Mouse (Mus musculus): ENCODE data around the gene Bbc3.
"Not testable (repeated sequence)": the region's sequence is repeated elsewhere in the genome, so short reads cannot be mapped to it uniquely, and the experiment has no call there.

Gene Bbc3

DNA sequence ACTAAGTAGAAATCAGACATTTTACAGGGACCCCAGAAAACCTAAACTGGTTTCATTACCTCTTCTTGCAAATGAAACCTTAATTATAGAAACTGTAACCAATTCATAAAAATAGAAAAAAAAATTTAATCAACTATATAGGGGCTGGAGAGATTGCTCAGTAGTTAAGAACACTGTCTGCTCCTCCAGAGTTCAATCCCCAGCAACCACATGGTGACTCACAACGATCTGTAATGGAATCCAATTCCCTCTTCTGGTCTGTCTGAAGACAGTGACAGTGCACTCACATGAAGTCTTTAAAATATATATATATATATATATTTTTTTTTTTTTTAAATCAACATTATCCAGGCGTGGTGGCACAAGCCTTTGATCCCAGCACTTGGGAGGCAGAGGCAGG, 21.2 kb upstream of the Bbc3 start:
- in situ Hi-C loops (cut with MboI; ENCODE audit: unreplicated experiment in 2 of 2): no loop called here

DNA sequence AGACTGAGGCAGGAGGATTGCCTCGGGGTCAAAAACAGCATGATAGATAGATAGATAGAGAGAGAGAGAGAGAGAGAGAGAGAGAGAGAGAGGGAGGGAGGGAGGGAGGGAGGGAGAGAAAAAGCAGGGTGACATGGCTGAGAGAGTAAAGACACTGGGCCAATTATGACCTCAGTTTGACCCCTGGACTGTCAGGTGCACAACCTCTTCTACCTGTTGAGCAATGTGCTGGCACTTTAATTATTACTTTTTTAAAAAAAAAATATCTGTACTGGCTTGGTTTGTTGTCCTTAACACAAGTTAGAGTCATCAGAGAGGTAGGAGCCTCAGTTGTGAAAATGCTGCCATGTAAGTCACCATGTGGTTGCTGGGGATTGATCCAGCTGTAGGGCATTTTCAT, 20.4 kb upstream of the Bbc3 start:
- in situ Hi-C loops (cut with MboI; ENCODE audit: unreplicated experiment in 2 of 2): no loop called here

- in situ Hi-C loops (cut with MboI; ENCODE audit: unreplicated experiment in 2 of 2): loop anchor here (5.0 to 10.0 kb wide), 5 partner anchors 33 to 323 kb away; no protein-coding TSS in a partner anchor
Observed at GRCm38 (mm10) chr7:16294346-16294745, 13.8 kb upstream of the Bbc3 start.

GRCm38 (mm10) chr7:16294837-16295236, 13.4 kb upstream of the Bbc3 start:
- in situ Hi-C loops (cut with MboI; ENCODE audit: unreplicated experiment in 2 of 2): loop anchor here (5.0 to 10.0 kb wide), 5 partner anchors 32 to 322 kb away; no protein-coding TSS in a partner anchor

- in situ Hi-C loops (cut with MboI; ENCODE audit: unreplicated experiment in 2 of 2): loop anchor here in 1 of 2 experiments (10.0 kb wide), 1 partner anchor 169 kb away; no protein-coding TSS in a partner anchor
Observed at GRCm38 (mm10) chr7:16295321-16295900, 12.8 kb upstream of the Bbc3 start.

GRCm38 (mm10) chr7:16296146-16296545, 12.0 kb upstream of the Bbc3 start:
- in situ Hi-C loops (cut with MboI; ENCODE audit: unreplicated experiment in 2 of 2): loop anchor here in 1 of 2 experiments (10.0 kb wide), 1 partner anchor 169 kb away; no protein-coding TSS in a partner anchor

DNA sequence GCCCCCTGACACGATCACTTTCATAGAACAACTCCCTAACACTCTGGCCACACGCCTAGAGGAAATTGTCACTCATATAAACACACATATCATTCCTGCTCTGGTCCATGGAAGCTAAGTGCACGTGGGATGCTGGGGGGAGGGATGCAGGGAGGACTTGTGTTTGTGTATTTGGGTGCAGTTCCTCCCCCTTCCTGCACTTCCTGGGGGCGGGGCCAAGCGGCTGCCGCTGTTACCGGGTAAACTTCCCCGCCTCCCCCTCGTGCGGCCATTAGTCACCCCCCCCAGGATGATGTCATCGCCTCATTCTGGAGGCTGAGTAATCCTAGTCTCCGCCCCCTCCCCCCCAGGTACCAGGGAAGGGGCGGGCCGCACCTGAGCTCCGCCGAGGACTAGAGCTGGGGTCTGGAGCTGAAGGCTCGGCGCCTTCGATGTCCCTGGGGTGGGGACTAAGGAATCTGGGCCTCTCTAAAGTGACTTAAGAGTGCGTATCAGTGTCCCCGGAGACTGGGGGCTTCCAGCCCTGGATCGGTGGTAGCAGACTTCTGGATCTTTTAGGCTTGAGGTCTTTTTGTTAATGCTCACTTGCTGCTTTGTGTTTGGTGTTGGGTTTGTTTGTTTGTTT, 11.3 kb upstream of the Bbc3 start:
- in situ Hi-C loops (cut with MboI; ENCODE audit: unreplicated experiment in 2 of 2): loop anchor here in 1 of 2 experiments (10.0 kb wide), 1 partner anchor 168 kb away; no protein-coding TSS in a partner anchor

DNA sequence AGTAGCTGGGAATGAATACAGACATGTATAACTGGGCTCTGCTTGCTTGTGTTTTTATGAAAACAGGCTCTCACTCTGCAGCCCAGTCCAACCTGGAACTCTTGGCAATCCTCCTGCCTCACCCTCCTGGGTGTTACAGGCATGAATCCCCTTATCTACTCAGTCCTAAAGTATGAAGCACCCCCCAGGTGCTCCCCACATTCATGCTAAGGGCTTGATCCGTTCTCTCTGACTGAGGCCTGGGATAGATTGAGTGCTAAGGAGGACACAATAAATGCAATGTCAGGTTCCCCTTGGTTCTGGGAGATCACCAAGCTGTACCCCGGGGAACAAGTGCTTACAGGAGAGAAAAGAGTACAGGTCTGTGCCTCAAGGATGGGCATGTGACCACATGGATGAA, 10.6 kb upstream of the Bbc3 start:
- in situ Hi-C loops (cut with MboI; ENCODE audit: unreplicated experiment in 2 of 2): loop anchor here in 1 of 2 experiments (10.0 kb wide), 1 partner anchor 167 kb away; no protein-coding TSS in a partner anchor

GRCm38 (mm10) chr7:16298927-16299326, 9.3 kb upstream of the Bbc3 start:
- in situ Hi-C loops (cut with MboI; ENCODE audit: unreplicated experiment in 2 of 2): loop anchor here in 1 of 2 experiments (10.0 kb wide), 1 partner anchor 166 kb away; no protein-coding TSS in a partner anchor

DNA sequence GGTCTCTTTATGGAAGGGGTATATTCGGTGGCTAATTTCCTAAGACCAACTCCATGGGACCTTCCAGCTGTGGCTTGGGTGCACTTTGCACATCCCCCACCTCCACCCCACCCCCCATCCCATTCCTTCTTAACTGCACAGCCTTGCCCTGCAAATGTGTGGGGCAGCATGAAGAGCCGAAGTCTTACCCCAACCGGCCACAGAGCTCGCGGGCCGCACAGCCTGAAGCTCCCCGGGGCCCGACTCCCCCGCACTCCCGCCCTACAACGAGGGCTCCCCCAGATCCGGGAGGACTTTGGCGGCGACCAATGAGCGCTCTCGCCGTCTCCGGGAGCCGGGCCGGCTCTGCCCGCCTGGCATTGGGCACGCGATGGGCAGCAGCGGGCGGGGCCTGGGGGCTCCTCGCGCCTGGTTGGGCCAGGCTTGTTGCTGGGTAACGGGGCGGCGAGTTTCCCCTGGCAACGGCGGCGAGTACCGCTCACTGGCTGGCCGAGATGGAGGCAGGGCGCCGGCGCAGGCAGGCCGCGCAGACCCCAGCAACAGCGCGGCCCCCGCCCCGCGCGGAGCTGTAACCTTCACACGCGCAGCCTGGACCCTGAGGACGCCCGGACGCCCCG, 8.7 kb upstream of the Bbc3 start:
- in situ Hi-C loops (cut with MboI; ENCODE audit: unreplicated experiment in 2 of 2): loop anchor here in 1 of 2 experiments (10.0 kb wide), 1 partner anchor 165 kb away; no protein-coding TSS in a partner anchor

- in situ Hi-C loops (cut with MboI; ENCODE audit: unreplicated experiment in 2 of 2): not testable (repeated sequence)
Observed at GRCm38 (mm10) chr7:16307141-16307540, 1.1 kb upstream of the Bbc3 start.

DNA sequence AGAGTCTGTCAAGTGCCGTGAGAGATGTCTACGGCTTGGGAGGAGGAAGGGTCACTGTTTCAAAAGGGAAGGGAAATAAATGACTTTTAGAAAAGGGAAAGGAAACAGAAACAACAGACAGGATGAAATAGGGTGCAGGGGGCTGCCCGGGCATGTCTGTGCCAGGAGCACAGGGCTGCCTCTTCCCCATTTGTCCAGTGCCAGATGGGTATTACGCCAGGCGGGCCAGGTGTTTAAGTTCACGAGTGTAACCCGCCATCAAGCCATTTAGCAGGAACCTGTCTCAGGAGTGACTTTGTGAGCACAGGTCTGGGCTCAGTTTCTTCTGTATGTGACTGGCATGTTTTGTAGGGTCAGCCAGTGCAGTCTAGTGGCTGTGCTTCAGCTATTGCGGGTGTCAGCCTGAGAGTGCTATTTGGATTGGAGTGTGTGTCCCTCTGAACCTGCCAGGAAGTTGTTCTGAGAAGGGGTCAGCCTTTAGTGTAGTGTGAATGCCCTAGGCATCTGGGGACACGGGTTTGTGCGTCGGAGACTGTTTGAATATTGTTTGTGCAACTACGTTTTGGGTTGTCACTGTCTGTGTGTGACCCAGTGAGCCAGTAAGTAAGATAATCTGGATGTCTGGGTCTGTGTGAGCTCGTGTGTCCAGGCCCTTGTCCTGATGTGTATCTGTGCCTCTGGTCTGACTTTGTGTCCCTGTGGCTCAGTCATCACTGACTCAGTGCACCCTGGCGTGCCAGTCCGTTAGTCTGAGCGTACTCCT, 543 bp downstream of the Bbc3 start:
- in situ Hi-C loops (cut with MboI; ENCODE audit: unreplicated experiment in 2 of 2): no loop called here

GRCm38 (mm10) chr7:16309318-16310019, 1.3 kb downstream of the Bbc3 start:
- in situ Hi-C loops (cut with MboI; ENCODE audit: unreplicated experiment in 2 of 2): no loop called here

DNA sequence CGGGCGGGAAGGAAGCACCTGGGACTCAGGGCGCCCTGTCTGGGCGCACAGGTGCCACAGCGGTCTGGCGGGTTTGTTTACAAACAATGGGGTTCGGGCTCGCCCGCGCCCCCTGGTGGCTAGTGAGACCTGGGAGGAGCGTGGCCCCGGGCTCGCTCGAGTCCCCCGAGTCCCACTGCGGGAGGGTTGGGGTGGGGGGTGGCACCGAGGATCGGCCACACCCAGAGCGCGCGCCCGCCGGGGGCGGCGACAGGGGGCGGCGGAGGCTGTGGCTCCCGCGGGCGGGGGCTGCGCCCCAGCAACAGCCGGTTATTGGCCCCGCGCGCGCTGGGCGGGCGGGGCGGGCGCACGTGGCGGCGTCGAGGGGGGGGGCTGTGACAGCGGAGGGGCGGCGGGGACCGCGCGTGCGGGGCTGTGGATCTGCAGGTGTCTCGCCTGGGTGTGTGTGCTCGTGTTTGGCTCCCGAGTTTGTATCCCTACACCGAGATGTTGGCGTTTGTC, 1.9 kb downstream of the Bbc3 start:
- in situ Hi-C loops (cut with MboI; ENCODE audit: unreplicated experiment in 2 of 2): no loop called here

- in situ Hi-C loops (cut with MboI; ENCODE audit: unreplicated experiment in 2 of 2): no loop called here
Observed at GRCm38 (mm10) chr7:16310521-16311452, 2.6 kb downstream of the Bbc3 start.

DNA sequence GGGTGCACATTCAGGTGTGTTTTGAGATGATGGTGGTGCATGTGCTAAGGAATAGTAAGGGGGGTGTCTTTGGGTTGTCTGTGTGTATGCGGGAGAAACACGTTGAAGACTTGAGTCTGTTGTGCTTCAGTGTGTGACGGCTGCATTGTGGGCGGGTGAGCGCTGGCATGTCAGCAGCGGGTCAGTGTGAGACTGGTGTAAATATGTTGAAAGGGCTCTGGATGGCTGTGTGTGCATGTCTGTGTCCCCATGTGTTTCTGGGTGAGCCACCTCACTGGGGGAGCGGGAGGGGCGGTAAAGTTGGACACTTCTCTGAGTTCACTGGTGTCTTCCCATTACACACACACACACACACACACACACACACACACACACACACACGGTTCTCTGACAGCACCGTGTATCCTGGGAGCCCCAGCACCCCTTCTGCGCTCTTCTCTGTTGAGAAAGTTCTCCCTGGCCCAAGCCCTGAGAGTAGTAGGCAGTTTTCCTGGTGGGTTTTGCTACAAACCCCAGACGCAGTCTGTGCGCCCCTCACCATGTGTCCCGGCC, 3.3 kb downstream of the Bbc3 start:
- in situ Hi-C loops (cut with MboI; ENCODE audit: unreplicated experiment in 2 of 2): no loop called here

- in situ Hi-C loops (cut with MboI; ENCODE audit: unreplicated experiment in 2 of 2): no loop called here
Observed at GRCm38 (mm10) chr7:16312011-16312671, 3.9 kb downstream of the Bbc3 start.

DNA sequence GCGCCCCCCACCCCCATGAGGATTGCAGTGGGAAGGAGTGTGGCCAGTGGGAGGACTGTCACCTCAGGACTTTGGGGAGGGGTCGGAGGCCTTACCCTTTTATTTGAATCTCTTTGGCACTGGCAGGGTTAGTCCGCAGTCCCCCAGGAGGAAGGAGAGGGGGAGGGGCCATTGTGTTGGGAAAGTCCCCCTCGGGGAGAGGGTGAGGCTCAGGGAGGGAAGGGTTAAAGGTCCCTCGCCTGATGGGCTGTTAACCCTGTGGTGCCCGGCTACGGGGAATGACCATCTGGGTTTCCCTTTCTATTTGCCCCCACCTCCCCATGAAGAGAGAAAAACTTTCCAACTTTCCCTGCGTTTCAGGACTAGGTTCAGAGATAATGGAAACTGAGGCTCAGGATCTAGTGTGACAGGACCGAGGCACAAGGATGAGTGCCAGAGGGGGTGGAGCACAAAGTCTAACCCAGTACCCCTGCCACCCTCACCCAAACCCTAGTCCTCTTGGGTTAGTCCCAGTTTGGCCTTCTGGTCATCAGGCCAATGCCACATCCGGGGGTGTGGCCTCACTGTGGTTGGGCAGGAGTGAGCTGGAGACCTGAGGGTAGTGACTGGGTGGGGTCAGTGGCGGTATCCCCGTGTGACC, 4.6 kb downstream of the Bbc3 start:
- in situ Hi-C loops (cut with MboI; ENCODE audit: unreplicated experiment in 2 of 2): no loop called here
